In genomic region chr11:94230244-94230643, GRCm38 (mm10) we compare ENCODE assay signal across 23 mouse cellular contexts. TPM values are rescaled to one million over a fixed set of nuclear protein-coding genes. Genes with fewer than 3 reads are reported as not detected.
DNase-seq lines count a peak whose midpoint lies in the region; ATAC-seq and TF ChIP-seq lines count a peak whose summit lies in the region.
"Had no signal": no experiment of that assay in that cellular context is flagged by ENCODE, and none has a peak within 500 bp of the region (broad histone marks: within the 10 kb centered on the region; RNA-seq: fewer than 3 reads in every experiment).

No protein-coding gene starts in this region.

- no peak for ATAC-seq in heart, embryonic 13.5 days (ENCODE audit: extremely low read depth, insufficient number of reproducible peaks, low FRiP score, low TSS enrichment)
- peak; percentile 60; the same call in 1 of the 2 replicates for ATAC-seq in liver, embryonic 14.5 days (ENCODE audit: insufficient read depth)
- ATAC-seq: CD4-positive, CD25-positive, alpha-beta regulatory T cell, adult 4 months; forebrain, embryonic 14.5 days; midbrain, embryonic 13.5 days had no signal

- H3K79me2 ChIP-seq in CH12.LX (replicated peaks; ENCODE audit: control insufficient read depth, extremely low read depth, insufficient read depth, poor library complexity, severe bottlenecking), result no peaks in the 10 kb centered on the region

- no peak overlapping the region for H3K4me2 ChIP-seq in heart, embryonic 13.5 days
- no peak overlapping the region for H3K4me2 ChIP-seq in CH12.LX (ENCODE audit: insufficient read depth, low read depth, poor library complexity, severe bottlenecking)
- peak overlapping the region; percentile 18; the same call in 1 of the 2 replicates for H3K4me2 ChIP-seq in liver, embryonic 14.5 days (ENCODE audit: low read depth)
- H3K4me2 ChIP-seq: embryonic facial prominence, embryonic 13.5 days; midbrain, embryonic 13.5 days; neural tube, embryonic 12.5 days had no signal

- TF ChIP-seq POLR2A in cerebellum, adult 2 months (IDR thresholded peaks at IDR 0.05; ENCODE audit: borderline replicate concordance, insufficient read depth, low read length), result no peak
- TF ChIP-seq POLR2A in CH12.LX (IDR thresholded peaks at IDR 0.05; ENCODE audit: low read depth, low read length), result no peak

- intact Hi-C loops in heart, postnatal 10 days (cut with DNase I), result loop anchor here (10.0 kb wide), 1 partner anchor 175 kb away; no protein-coding TSS in a partner anchor

- no peak overlapping the region for H3K9ac ChIP-seq in heart, embryonic 13.5 days
- H3K9ac ChIP-seq in CH12.LX (ENCODE audit: insufficient read depth, low read depth), result no peak overlapping the region
- H3K9ac ChIP-seq in liver, embryonic 14.5 days (replicated peaks), result no peak overlapping the region
- H3K9ac ChIP-seq: embryonic facial prominence, embryonic 13.5 days; midbrain, embryonic 13.5 days; neural tube, embryonic 12.5 days had no signal

- H3K27me3 ChIP-seq in cerebellum, adult 2 months (ENCODE audit: control insufficient read depth, insufficient read depth, low read length), result no peaks in the 10 kb centered on the region
- H3K27me3 ChIP-seq in heart, embryonic 13.5 days (replicated peaks), result no peaks in the 10 kb centered on the region
- H3K27me3 ChIP-seq in CH12.LX (replicated peaks), result peaks cover 5% of the 10 kb centered on the region
- H3K27me3 ChIP-seq in liver, embryonic 14.5 days (ENCODE audit: control insufficient read depth, insufficient read depth, low read length), result no peaks in the 10 kb centered on the region
- H3K27me3 ChIP-seq: embryonic facial prominence, embryonic 13.5 days; midbrain, embryonic 13.5 days; neural tube, embryonic 12.5 days had no signal

- WGBS in cerebellum, adult 2 months, result 96% methylated on average over 8 of the region's 8 CpGs
- WGBS in heart, embryonic 13.5 days, result 21% methylated on average over 8 of the region's 8 CpGs
- WGBS in liver, embryonic 14.5 days (ENCODE audit: insufficient replicate concordance), result 34% methylated on average over 8 of the region's 8 CpGs

- no peak for DNase-seq in cerebellum, adult 2 months
- DNase-seq in cerebellum, adult 9-10 months, result no peak
- DNase-seq in heart, postnatal 10 days, result no peak
- DNase-seq in CH12.LX (ENCODE audit: extremely low read depth), result no peak
- peak in 2 of 3 experiments; percentile 26 to 36 for DNase-seq in liver, embryonic 14.5 days (ENCODE audit: low read depth in 3 of 3, low spot score in 3 of 3)
- DNase-seq in MN1 (ENCODE audit: low spot score), result no peak
- DNase-seq: adrenal gland, postnatal 25 days; cerebellum, postnatal 10 days; gastrocnemius, postnatal 25 days; kidney, adult 11 months; right cerebral cortex, adult 18-20 months; thymus, postnatal 14 days had no signal

- no peak for TF ChIP-seq EP300 in CH12.LX (IDR thresholded peaks at IDR 0.05; ENCODE audit: low read length)
- peak; percentile 64 for TF ChIP-seq EP300 in liver, embryonic 14.5 days (IDR thresholded peaks at IDR 0.05; ENCODE audit: low read depth)

- no peaks in the 10 kb centered on the region for H3K36me3 ChIP-seq in heart, embryonic 13.5 days
- H3K36me3 ChIP-seq in CH12.LX (replicated peaks in 1 of 2; ENCODE audit: control insufficient read depth in 1 of 2, insufficient read depth in 1 of 2, low read length in 1 of 2), result no peaks in the 10 kb centered on the region
- H3K36me3 ChIP-seq in liver, embryonic 14.5 days (replicated peaks; ENCODE audit: control insufficient read depth, insufficient read depth, low read depth), result no peaks in the 10 kb centered on the region
- H3K36me3 ChIP-seq: embryonic facial prominence, embryonic 13.5 days; G1E; midbrain, embryonic 13.5 days; neural tube, embryonic 12.5 days had no signal

- TF ChIP-seq RAD21 in CH12.LX (IDR thresholded peaks at IDR 0.05; ENCODE audit: low read depth, low read length), result no peak

- H3K9me3 ChIP-seq in heart, embryonic 13.5 days, result no peaks in the 10 kb centered on the region
- H3K9me3 ChIP-seq in CH12.LX (replicated peaks; ENCODE audit: low read length), result no peaks in the 10 kb centered on the region
- no peaks in the 10 kb centered on the region for H3K9me3 ChIP-seq in liver, embryonic 14.5 days (ENCODE audit: control insufficient read depth, low read length)
- H3K9me3 ChIP-seq: embryonic facial prominence, embryonic 13.5 days; G1E; midbrain, embryonic 13.5 days; neural tube, embryonic 12.5 days had no signal

- TF ChIP-seq CTCF in cerebellum, adult 2 months (IDR thresholded peaks at IDR 0.05; ENCODE audit: borderline replicate concordance, insufficient read depth, low read depth, low read length), result no peak
- no peak for TF ChIP-seq CTCF in CH12.LX (conservative IDR thresholded peaks at IDR 0.05 in 1 of 2, IDR thresholded peaks at IDR 0.05 in 1 of 2; ENCODE audit: low read depth in 2 of 2, low read length in 2 of 2)
- no peak for TF ChIP-seq CTCF in liver, embryonic 14.5 days (IDR thresholded peaks at IDR 0.05; ENCODE audit: low read depth)

- H3K27ac ChIP-seq in cerebellum, adult 2 months (ENCODE audit: insufficient read depth, low read length), result peak overlapping the region; percentile 49; the same call in 1 of the 2 replicates
- peak overlapping the region; percentile 84 for H3K27ac ChIP-seq in heart, embryonic 13.5 days (replicated peaks)
- no peak overlapping the region for H3K27ac ChIP-seq in CH12.LX (ENCODE audit: insufficient read depth, low read depth)
- H3K27ac ChIP-seq in liver, embryonic 14.5 days, result no peak overlapping the region
- H3K27ac ChIP-seq: embryonic facial prominence, embryonic 13.5 days; kidney, postnatal 0 days; layer of hippocampus, adult 2 months; midbrain, embryonic 13.5 days; neural tube, embryonic 12.5 days; stomach, postnatal 0 days had no signal

- dilution Hi-C loops in CH12.LX (cut with MboI; ENCODE audit: extremely low pct_ligation_motif_present, extremely low pct_unique_long_range_greater_than_20kb, low sequenced_read_pairs), result no loop called here

- peaks cover 36% of the 10 kb centered on the region for H3K4me1 ChIP-seq in cerebellum, adult 2 months (ENCODE audit: control insufficient read depth, insufficient read depth, low read length)
- H3K4me1 ChIP-seq in heart, embryonic 13.5 days, result peaks cover 67% of the 10 kb centered on the region
- H3K4me1 ChIP-seq in CH12.LX (ENCODE audit: control insufficient read depth in 1 of 2, insufficient read depth in 2 of 2), result peaks cover 0 to 14% of the 10 kb centered on the region in 2 experiments; a peak in 2 of 4 replicates
- peaks cover 13 to 36% of the 10 kb centered on the region in 2 experiments for H3K4me1 ChIP-seq in liver, embryonic 14.5 days (replicated peaks; ENCODE audit: control insufficient read depth in 2 of 2, insufficient read depth in 2 of 2, low read length in 1 of 2)

- in situ Hi-C loops in CH12.LX (cut with MboI; ENCODE audit: low pct_ligation_motif_present, low pct_unique_long_range_greater_than_20kb, low sequenced_read_pairs), result no loop called here

- no peak overlapping the region for H3K4me3 ChIP-seq in cerebellum, adult 2 months (replicated peaks; ENCODE audit: insufficient read depth, low read depth, low read length)
- no peak overlapping the region for H3K4me3 ChIP-seq in heart, embryonic 13.5 days
- no peak overlapping the region for H3K4me3 ChIP-seq in CH12.LX (replicated peaks in 1 of 3; ENCODE audit: low read depth in 2 of 3, low read length in 2 of 3, poor library complexity in 1 of 3)
- no peak overlapping the region for H3K4me3 ChIP-seq in liver, embryonic 14.5 days (ENCODE audit: insufficient read depth in 1 of 2, low read depth in 2 of 2, low read length in 2 of 2)
- H3K4me3 ChIP-seq: embryonic facial prominence, embryonic 13.5 days; layer of hippocampus, adult 2 months; midbrain, embryonic 13.5 days; neural tube, embryonic 12.5 days had no signal

TF ChIP-seq in CH12.LX, 34 proteins besides CTCF, POLR2A, EP300 and RAD21:
- TF ChIP-seq NRF1 (IDR thresholded peaks at IDR 0.05; ENCODE audit: low read depth, low read length), result no peak
- TF ChIP-seq MAFK (IDR thresholded peaks at IDR 0.05; ENCODE audit: insufficient replicate concordance, low read length), result 0 out of 2 replicates have a peak, but pooled peaks have one; percentile 24

RNA-seq across cellular contexts. Expression of gene Wfikkn2, which starts 15.6 kb away (rescaled TPM):
- 0.75 and 1.8 TPM in 2 replicates for polyA plus RNA-seq in cerebellum, adult 2 months (2012; rRNA removed)
- 2.0 and 2.2 TPM in 2 replicates for polyA plus RNA-seq in heart, embryonic 13.5 days (2015; fragmentation: Nextera tagmentation; extraction: Ambion mirVana)
- 1 to 10 TPM; 2.0 to 2.2 TPM for total RNA-seq in heart, postnatal 10 days (2021)
- total RNA-seq in CH12.LX (2012; rRNA removed) (0.04 and 0.08 TPM in 2 replicates), CH12.LX (2014; rRNA removed) (0.08 TPM in 1 of 2 replicates, not detected in the other)
- 0.10 and 0.11 TPM in 2 replicates for polyA plus RNA-seq in CH12.LX (2012; ENCODE audit: insufficient read length, low read depth)
- 0.12 and 0.23 TPM in 2 replicates for polyA plus RNA-seq in liver, embryonic 14.5 days (2012; rRNA removed)
- polyA plus RNA-seq in liver, embryonic 14.5 days (2014; fragmentation: Nextera tagmentation; extraction: Ambion mirVana), result 0.05 and 0.17 TPM in 2 replicates

RNA-seq across cellular contexts. Expression of gene Tob1, which starts 19.0 kb away (rescaled TPM):
- polyA plus RNA-seq in cerebellum, adult 2 months (2012; rRNA removed), result 55.9 and 56.0 TPM in 2 replicates
- 26.1 and 29.9 TPM in 2 replicates for polyA plus RNA-seq in heart, embryonic 13.5 days (2015; fragmentation: Nextera tagmentation; extraction: Ambion mirVana)
- 10 to 100 TPM; 67.4 to 81.0 TPM for total RNA-seq in heart, postnatal 10 days (2021)
- total RNA-seq in CH12.LX (2012; rRNA removed) (8.8 and 10.6 TPM in 2 replicates), CH12.LX (2014; rRNA removed) (7.2 and 9.0 TPM in 2 replicates)
- 12.5 and 14.3 TPM in 2 replicates for polyA plus RNA-seq in CH12.LX (2012; ENCODE audit: insufficient read length, low read depth)
- polyA plus RNA-seq in liver, embryonic 14.5 days (2012; rRNA removed), result 7.5 and 7.8 TPM in 2 replicates
- polyA plus RNA-seq in liver, embryonic 14.5 days (2014; fragmentation: Nextera tagmentation; extraction: Ambion mirVana), result 8.3 and 9.1 TPM in 2 replicates

RNA-seq across cellular contexts. Expression of gene Gm21885, which starts 51.4 kb away (rescaled TPM):
- polyA plus RNA-seq in cerebellum, adult 2 months (2012; rRNA removed), result not detected in 2 replicates
- polyA plus RNA-seq in heart, embryonic 13.5 days (2015; fragmentation: Nextera tagmentation; extraction: Ambion mirVana), result 0.20 TPM in 1 of 2 replicates, not detected in the other
- not detected for total RNA-seq in heart, postnatal 10 days (2021)
- total RNA-seq in CH12.LX (2012; rRNA removed) (0.21 and 0.55 TPM in 2 replicates), CH12.LX (2014; rRNA removed) (not detected in 2 replicates)
- 0.30 and 0.33 TPM in 2 replicates for polyA plus RNA-seq in CH12.LX (2012; ENCODE audit: insufficient read length, low read depth)
- polyA plus RNA-seq in liver, embryonic 14.5 days (2012; rRNA removed), result not detected in 2 replicates
- polyA plus RNA-seq in liver, embryonic 14.5 days (2014; fragmentation: Nextera tagmentation; extraction: Ambion mirVana), result 0.32 TPM in 1 of 2 replicates, not detected in the other
- total RNA-seq: adrenal gland, postnatal 25 days; G1E; gastrocnemius, postnatal 25 days; layer of hippocampus, adult 2 months; left cerebral cortex, postnatal 25 days had no signal
- polyA plus RNA-seq: forebrain, embryonic 14.5 days; G1E; midbrain, embryonic 13.5 days; neural tube, embryonic 12.5 days; stomach, postnatal 0 days had no signal

Comparison
In these comparisons a context has a peak if more than half of its experiments do, and no peak if none do; other contexts are left out.
1. DNase-seq: peak in liver, embryonic 14.5 days (2 of 3); none in cerebellum, adult 2 months (0 of 2), cerebellum, adult 9-10 months (single experiment), heart, postnatal 10 days (0 of 2), CH12.LX (single experiment) and MN1 (single experiment).
2. H3K27ac ChIP-seq: peak in cerebellum, adult 2 months (single experiment) and heart, embryonic 13.5 days (single experiment); none in CH12.LX (single experiment) and liver, embryonic 14.5 days (single experiment).